Mouse (Mus musculus): ENCODE results near the gene Cd247. TPM values are rescaled to one million over a fixed set of nuclear protein-coding genes. Genes with fewer than 3 reads are reported as not detected.

The Cd247 gene
- total RNA-seq, 2 experiments from 2014 or later, result 0.26 TPM; not detected in 1

GRCm38 (mm10) chr1:165882146-165882900, 93.8 kb downstream of the Cd247 start:
- no peak; the same call in 1 of the 2 replicates for ATAC-seq (replicated peaks; ENCODE audit: poor library complexity, severe bottlenecking)

GRCm38 (mm10) chr1:165891686-165892085, 103.2 kb downstream of the Cd247 start:
- ATAC-seq (replicated peaks; ENCODE audit: poor library complexity, severe bottlenecking), result no peak

- ATAC-seq (replicated peaks; ENCODE audit: poor library complexity, severe bottlenecking), result no peak
Observed at GRCm38 (mm10) chr1:165903596-165903995, 115.1 kb downstream of the Cd247 start.

GRCm38 (mm10) chr1:165908153-165908552, 119.7 kb downstream of the Cd247 start:
- ATAC-seq (replicated peaks; ENCODE audit: poor library complexity, severe bottlenecking), result no peak

- ATAC-seq (replicated peaks; ENCODE audit: poor library complexity, severe bottlenecking), result no peak
Observed at GRCm38 (mm10) chr1:165908806-165909205, 120.3 kb downstream of the Cd247 start.

GRCm38 (mm10) chr1:165909471-165909870, 121.0 kb downstream of the Cd247 start:
- no peak for ATAC-seq (replicated peaks; ENCODE audit: poor library complexity, severe bottlenecking)

GRCm38 (mm10) chr1:165913720-165914415, 125.4 kb downstream of the Cd247 start:
- ATAC-seq (replicated peaks; ENCODE audit: poor library complexity, severe bottlenecking), result no peak

GRCm38 (mm10) chr1:165914416-165914801, 125.9 kb downstream of the Cd247 start:
- no peak for ATAC-seq (replicated peaks; ENCODE audit: poor library complexity, severe bottlenecking)

- no peak for ATAC-seq (replicated peaks; ENCODE audit: poor library complexity, severe bottlenecking)
Observed at GRCm38 (mm10) chr1:165921026-165921425, 132.5 kb downstream of the Cd247 start.

GRCm38 (mm10) chr1:165922488-165922887, 134.0 kb downstream of the Cd247 start:
- ATAC-seq (replicated peaks; ENCODE audit: poor library complexity, severe bottlenecking), result no peak

- ATAC-seq (replicated peaks; ENCODE audit: poor library complexity, severe bottlenecking), result no peak
Observed at GRCm38 (mm10) chr1:165925207-165925606, 136.7 kb downstream of the Cd247 start.

Other genes starting within 250 kb of the Cd247 start
- gene Mpzl1, start 154.1 kb upstream of the Cd247 start, total RNA-seq (2014; fragmentation: Nextera tagmentation), result 0.98 and 20.5 TPM in 2 replicates
- gene Mpzl1, start 154.1 kb upstream of the Cd247 start, total RNA-seq (2017), result 0.41 and 0.73 TPM in 2 replicates
- 68.0 and 79.0 TPM in 2 replicates for gene Rcsd1, start 78.9 kb upstream of the Cd247 start, total RNA-seq (2014; fragmentation: Nextera tagmentation)
- gene Rcsd1, start 78.9 kb upstream of the Cd247 start, total RNA-seq (2017), result 99.9 and 116 TPM in 2 replicates
- 133 and 240 TPM in 2 replicates for gene Creg1, start 24.9 kb upstream of the Cd247 start, total RNA-seq (2014; fragmentation: Nextera tagmentation)
- gene Creg1, start 24.9 kb upstream of the Cd247 start, total RNA-seq (2017), result 110 and 206 TPM in 2 replicates
- 20.4 and 31.4 TPM in 2 replicates for gene Pou2f1, start 214.0 kb downstream of the Cd247 start, total RNA-seq (2014; fragmentation: Nextera tagmentation)
- 12.7 and 20.3 TPM in 2 replicates for gene Pou2f1, start 214.0 kb downstream of the Cd247 start, total RNA-seq (2017)

All from granulocyte monocyte progenitor cell, adult 5-6 weeks (primary cell).